Mouse (Mus musculus) liver, postnatal 0 days (tissue): ENCODE data around the gene Coro1c. TPM values are rescaled to one million over a fixed set of nuclear protein-coding genes. Genes with fewer than 3 reads are reported as not detected.

Source experiments
- ATAC-seq: fragments of 200-750 bp; cut with Nextera tagmentation; 2 replicates; pipeline ENCODE4 v1.8.0; 2017; ENCODE audit warnings: mild to moderate bottlenecking, moderate library complexity
- DNase-seq: peaks from one replicate; pipeline ENCODE4 v3.0.0-alpha.2; 2016
- H3K27ac ChIP-seq: fragments of 300-500 bp; sonication (generic); 2 replicates; pipeline ENCODE4 v1.5.1; 2014; ENCODE audit warnings: antibody characterized with exemption, moderate library complexity, mild to moderate bottlenecking, low read depth
- H3K27me3 ChIP-seq: fragments of 300-500 bp; sonication (generic); 2 replicates; pipeline ENCODE4 v1.6.1; 2014; ENCODE audit warnings: low read length, control low read depth, mixed read lengths; ENCODE audit not compliant: insufficient read depth
- H3K36me3 ChIP-seq: fragments of 300-500 bp; sonication (generic); replicated peaks from 2 replicates; pipeline ENCODE4 v1.6.1; 2014; ENCODE audit warnings: mild to moderate bottlenecking, control low read depth, low read length, moderate library complexity, mixed read lengths; ENCODE audit not compliant: insufficient read depth
- H3K4me1 ChIP-seq: fragments of 300-500 bp; sonication (generic); 2 replicates; pipeline ENCODE4 v1.6.1; 2014; ENCODE audit warnings: antibody characterized with exemption, mild to moderate bottlenecking, control low read depth; ENCODE audit not compliant: insufficient read depth
- H3K4me2 ChIP-seq: fragments of 300-500 bp; sonication (generic); 2 replicates; pipeline ENCODE4 v1.6.1; 2014; ENCODE audit warnings: low read depth, mild to moderate bottlenecking, low read length, moderate library complexity, mixed read lengths
- H3K4me3 ChIP-seq: fragments of 300-500 bp; sonication (generic); 2 replicates; pipeline ENCODE4 v1.5.1; 2014; ENCODE audit warnings: low read depth, low read length
- H3K9ac ChIP-seq: fragments of 300-500 bp; sonication (generic); replicated peaks from 2 replicates; pipeline ENCODE4 v1.6.1; 2014; ENCODE audit warnings: mild to moderate bottlenecking, moderate library complexity
- H3K9me3 ChIP-seq: fragments of 300-500 bp; sonication (generic); 2 replicates; pipeline ENCODE4 v1.6.1; 2016; ENCODE audit warnings: mild to moderate bottlenecking, control low read depth, low read length, mixed read lengths
- CTCF ChIP-seq: sonication (generic); IDR thresholded peaks from 2 replicates; pipeline ENCODE4 v1.5.1; 2016; ENCODE audit warnings: antibody characterized with exemption, low read depth
- EP300 ChIP-seq: IDR thresholded peaks from 2 replicates; pipeline ENCODE4 v1.6.1; 2016; ENCODE audit warnings: antibody characterized with exemption, low read depth, mild to moderate bottlenecking
- WGBS: fragments of 180-500 bp; shearing (Covaris S2); extraction: QIAGEN DNeasy Blood & Tissue Kit; methylation state at CpG from one replicate; pipeline ENCODE4 v1.1.7; 2014; ENCODE audit not compliant: insufficient replicate concordance; 5-methylcytosine and 5-hydroxymethylcytosine counted together
- polyA plus RNA-seq: library from polyadenylated mRNA; unstranded; fragments of >200 nt; fragmentation: Nextera tagmentation; extraction: Ambion mirVana; gene quantifications from 2 replicates; pipeline ENCODE4 v1.2.1, GENCODE M21; 2015

Gene Coro1c
- polyA plus RNA-seq, 1 experiment from 2014 or later: 27.6 TPM

DNA sequence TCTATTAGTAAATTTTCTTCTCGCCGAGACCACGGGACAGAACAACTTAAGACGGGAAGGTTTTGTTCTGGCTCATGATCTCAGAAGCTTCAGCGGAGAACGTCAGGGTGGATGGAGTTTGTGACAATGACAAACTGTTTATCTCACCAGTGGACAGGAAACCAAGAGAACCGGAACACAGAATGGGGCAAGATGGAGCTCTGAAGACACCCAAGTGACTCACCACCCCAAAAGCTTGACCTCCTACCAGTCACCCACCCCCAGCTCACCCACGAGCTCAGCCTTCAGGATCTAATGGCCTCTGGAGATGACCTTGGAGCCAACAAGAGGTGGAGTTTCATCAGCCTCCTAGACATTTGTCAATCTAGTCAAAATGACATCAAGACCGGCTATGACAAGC lies 103.3 kb downstream of the Coro1c start:
- peak overlapping the region; percentile 55; the same call in 1 of the 2 replicates for H3K27ac ChIP-seq
- H3K4me1 ChIP-seq: peaks cover 16% of the 10 kb centered on the region
- no peaks in the 10 kb centered on the region for H3K9me3 ChIP-seq
- 72% methylated on average over 9 of the region's 9 CpGs for WGBS
- TF ChIP-seq EP300: no peak
- no peak for TF ChIP-seq CTCF
- no peaks in the 10 kb centered on the region for H3K27me3 ChIP-seq
- no peak overlapping the region for H3K9ac ChIP-seq
- DNase-seq (no peak), ATAC-seq (peak; percentile 27; the same call in 1 of the 2 replicates)
- H3K4me3 ChIP-seq: no peak overlapping the region
- H3K36me3 ChIP-seq: no peaks in the 10 kb centered on the region
- no peak overlapping the region for H3K4me2 ChIP-seq

DNA sequence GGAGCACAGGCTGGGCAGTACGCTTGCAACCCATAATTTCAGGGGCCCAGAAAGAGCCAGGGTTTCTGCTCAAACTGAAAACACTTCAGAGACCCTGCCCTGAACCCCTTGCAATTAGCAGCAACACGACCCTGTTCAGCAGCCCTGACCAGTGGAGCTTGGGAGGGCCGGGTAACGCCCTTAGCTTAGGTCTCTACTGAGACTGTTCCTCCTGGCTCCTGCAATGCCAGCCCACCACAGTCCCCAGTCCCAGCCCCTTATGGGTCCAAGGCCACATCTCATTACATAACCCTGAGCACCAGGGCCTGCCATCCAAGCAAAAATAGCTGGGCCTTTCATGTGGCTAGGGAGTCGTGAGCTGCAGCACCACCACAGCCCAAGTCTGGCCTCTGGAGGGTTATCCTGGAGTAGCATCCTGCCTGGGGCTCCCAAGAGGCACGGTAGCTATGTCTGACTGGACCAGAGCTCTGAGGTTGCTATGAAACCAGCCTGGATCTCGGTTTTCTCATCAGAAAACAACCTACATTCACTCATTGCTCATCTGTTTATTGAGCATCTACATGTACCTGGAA lies 104.1 kb downstream of the Coro1c start:
- DNase-seq (no peak), ATAC-seq (no peak)
- Histone ChIP-seq H3K36me3 (no peaks in the 10 kb centered on the region), H3K9ac (peak overlapping the region; percentile 8; the same call in 1 of the 2 replicates), H3K4me3 (no peak overlapping the region), H3K27me3 (no peaks in the 10 kb centered on the region), H3K27ac (peak overlapping the region; percentile 52), H3K9me3 (no peaks in the 10 kb centered on the region), H3K4me2 (no peak overlapping the region), H3K4me1 (peaks cover 16% of the 10 kb centered on the region)
- TF ChIP-seq EP300 (no peak), CTCF (peak; percentile 33; the same call in 1 of the 2 replicates)
- 39% methylated on average over 7 of the region's 7 CpGs for WGBS

DNA sequence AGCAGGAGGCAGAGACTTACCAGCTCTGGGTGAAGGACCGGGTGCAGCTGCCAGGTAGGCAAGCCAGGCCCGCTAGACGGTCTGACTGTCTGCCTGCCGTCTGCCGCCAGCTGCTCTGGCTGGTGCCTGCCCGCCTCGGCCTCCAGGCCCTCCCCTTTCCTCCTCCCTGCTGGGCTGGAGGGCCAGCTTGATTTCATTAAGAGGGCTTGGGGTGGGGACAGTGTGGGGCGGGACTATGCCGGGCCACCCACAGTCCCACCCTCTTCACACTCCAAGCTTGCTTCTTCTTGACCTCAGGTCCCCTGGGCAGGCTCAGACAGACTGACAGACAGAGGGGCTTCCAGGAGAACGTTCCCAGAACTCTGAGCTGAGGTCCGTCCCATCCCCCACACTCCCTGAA lies 108.3 kb downstream of the Coro1c start, which contains the start of gene Tmem119:
TSS of gene Tmem119 (minus strand) at position 237 of the 400 bp plus-strand sequence.
- ATAC-seq: peak; percentile 37; the same call in 1 of the 2 replicates
- Histone ChIP-seq H3K27me3 (no peaks in the 10 kb centered on the region), H3K27ac (no peak within 1 kb of the TSS)

DNA sequence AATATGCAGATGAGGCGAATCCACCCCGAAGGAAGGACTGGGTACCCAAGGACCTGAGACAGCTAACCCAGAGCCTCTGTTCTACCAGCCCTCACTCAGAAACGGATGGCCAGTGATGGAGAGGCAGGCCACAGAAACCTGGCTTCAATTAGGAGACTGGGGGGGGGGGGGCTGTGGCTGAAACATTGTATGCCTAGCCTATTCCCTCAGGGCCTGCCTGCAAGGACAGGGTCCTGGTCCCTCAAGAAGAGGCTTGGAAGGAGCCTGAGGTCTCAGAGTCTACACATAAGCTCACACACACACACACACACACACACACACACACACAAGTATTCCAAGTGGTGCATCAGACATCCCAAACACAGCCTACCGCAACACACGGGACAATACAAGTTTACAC lies 108.9 kb downstream of the Coro1c start:
- DNase-seq: no peak
- TF ChIP-seq CTCF: no peak
- no peak for TF ChIP-seq EP300
- WGBS: 57% methylated on average over 5 of the region's 5 CpGs
- H3K27me3 ChIP-seq: no peaks in the 10 kb centered on the region
- no peak overlapping the region for H3K9ac ChIP-seq
- peak overlapping the region; percentile 49; the same call in 1 of the 2 replicates for H3K4me2 ChIP-seq
- H3K9me3 ChIP-seq: no peaks in the 10 kb centered on the region
- H3K36me3 ChIP-seq: no peaks in the 10 kb centered on the region
- H3K27ac ChIP-seq: no peak overlapping the region
- H3K4me1 ChIP-seq: peaks cover 22% of the 10 kb centered on the region
- ATAC-seq: no peak
- no peak overlapping the region for H3K4me3 ChIP-seq

More for the DNA sequence above, 108.3 kb downstream of the Coro1c start, which contains the start of gene Tmem119:
- Histone ChIP-seq H3K4me3 (no peak within 1 kb of the TSS), H3K36me3 (no peaks in the 10 kb centered on the region), H3K4me2 (peak within 1 kb of the TSS; percentile 49), H3K9me3 (no peaks in the 10 kb centered on the region), H3K4me1 (peaks cover 22% of the 10 kb centered on the region), H3K9ac (no peak within 1 kb of the TSS)
- peak; percentile 44 for DNase-seq
- TF ChIP-seq EP300 (no peak), CTCF (no peak)
- 3% methylated on average over 11 of the region's 11 CpGs for WGBS

DNA sequence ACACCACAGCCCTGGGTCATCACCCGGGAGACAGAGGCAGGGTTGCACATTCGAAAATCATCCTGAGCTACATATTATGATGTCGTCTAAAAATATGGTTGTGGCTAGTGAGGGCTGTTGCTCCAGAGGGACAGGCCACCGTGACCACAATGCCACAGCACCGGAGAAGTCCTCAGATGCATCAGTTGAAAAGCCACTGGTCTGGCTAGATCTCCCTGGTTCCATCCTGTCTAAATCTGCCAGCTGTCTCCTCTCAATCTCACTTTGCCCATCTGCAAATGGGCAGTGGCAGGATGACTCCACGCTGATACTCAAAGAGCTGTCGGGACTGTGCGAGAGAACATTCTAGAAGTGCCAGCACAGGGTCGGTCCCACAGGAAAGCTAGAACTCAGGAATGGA lies 110.0 kb downstream of the Coro1c start:
- Histone ChIP-seq H3K4me2 (no peak overlapping the region), H3K27ac (no peak overlapping the region), H3K9ac (no peak overlapping the region), H3K4me1 (peaks cover 16% of the 10 kb centered on the region), H3K27me3 (no peaks in the 10 kb centered on the region), H3K36me3 (no peaks in the 10 kb centered on the region), H3K9me3 (no peaks in the 10 kb centered on the region), H3K4me3 (no peak overlapping the region)
- 52% methylated on average over 9 of the region's 9 CpGs for WGBS
- ATAC-seq (no peak), DNase-seq (no peak)
- TF ChIP-seq EP300 (no peak), CTCF (no peak)

DNA sequence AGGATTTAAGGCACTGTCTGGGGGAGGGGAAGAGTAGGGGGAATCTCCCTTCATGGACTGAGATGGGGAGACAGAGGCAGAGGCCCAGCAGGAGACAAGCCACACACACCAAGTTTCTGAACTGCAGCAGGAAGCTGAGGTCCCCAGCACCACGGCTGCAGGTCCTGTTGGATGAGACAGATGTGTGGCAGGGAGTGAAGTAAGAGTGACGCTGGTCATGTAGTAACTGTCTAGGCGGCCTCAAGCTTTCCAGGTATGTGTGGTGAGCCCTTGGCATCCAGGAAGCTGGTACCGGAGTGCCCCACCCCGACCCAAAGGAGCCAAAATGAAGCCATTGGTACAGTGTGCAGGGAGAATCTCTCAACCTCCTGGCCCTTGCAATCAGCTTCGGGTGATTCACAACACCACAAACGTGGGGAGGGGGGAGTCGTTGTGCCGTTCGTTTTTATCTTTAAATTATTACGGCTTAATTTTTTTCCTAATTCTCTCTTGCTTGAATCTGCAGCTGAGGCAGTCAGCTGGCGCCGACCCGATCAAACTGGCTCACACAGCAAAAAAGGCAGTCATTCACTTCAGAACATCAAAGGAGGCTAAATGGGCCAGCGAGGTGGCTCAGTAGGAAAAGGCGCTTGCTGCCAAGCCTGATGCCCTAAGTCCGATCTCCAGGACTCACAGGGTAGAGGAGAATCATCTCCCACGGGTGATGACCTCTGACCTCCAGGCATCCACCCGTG lies 111.2 kb downstream of the Coro1c start:
- 0 out of 2 replicates have a peak overlapping the region, but pooled peaks have one; percentile 30 for H3K27ac ChIP-seq
- peaks cover 15% of the 10 kb centered on the region for H3K4me1 ChIP-seq
- no peak for TF ChIP-seq EP300
- TF ChIP-seq CTCF: no peak
- WGBS: 31% methylated on average over 19 of the region's 19 CpGs
- no peaks in the 10 kb centered on the region for H3K9me3 ChIP-seq
- ATAC-seq (0 out of 2 replicates have a peak, but pooled peaks have one; percentile 16), DNase-seq (no peak)
- no peak overlapping the region for H3K9ac ChIP-seq
- no peaks in the 10 kb centered on the region for H3K27me3 ChIP-seq
- H3K4me2 ChIP-seq: peak overlapping the region; percentile 18; the same call in 1 of the 2 replicates
- no peaks in the 10 kb centered on the region for H3K36me3 ChIP-seq
- no peak overlapping the region for H3K4me3 ChIP-seq
